Mouse (Mus musculus) frontal cortex, adult 2 months (tissue): ENCODE results near the gene Galnt12. TPM values are rescaled to one million over a fixed set of nuclear protein-coding genes. Genes with fewer than 3 reads are reported as not detected.
"Not testable (repeated sequence)": the region's sequence is repeated elsewhere in the genome, so short reads cannot be mapped to it uniquely, and the experiment has no call there.

Source experiments
- DNase-seq, 2 experiments: peaks; one replicate each; pipeline ENCODE4 v3.0.0; 2022; ENCODE audit warnings: low spot score in 1 of 2; ENCODE audit errors: extremely low spot score in 1 of 2
- polyA plus RNA-seq: library from polyadenylated mRNA; depleted of rRNA; stranded (reverse); fragments of >200 nt; gene quantifications from 2 replicates; pipeline ENCODE4 v1.2.3, GENCODE M21; 2012; rRNA removed

The Galnt12 gene
- 1.9 and 2.1 TPM in 2 replicates for polyA plus RNA-seq

DNA sequence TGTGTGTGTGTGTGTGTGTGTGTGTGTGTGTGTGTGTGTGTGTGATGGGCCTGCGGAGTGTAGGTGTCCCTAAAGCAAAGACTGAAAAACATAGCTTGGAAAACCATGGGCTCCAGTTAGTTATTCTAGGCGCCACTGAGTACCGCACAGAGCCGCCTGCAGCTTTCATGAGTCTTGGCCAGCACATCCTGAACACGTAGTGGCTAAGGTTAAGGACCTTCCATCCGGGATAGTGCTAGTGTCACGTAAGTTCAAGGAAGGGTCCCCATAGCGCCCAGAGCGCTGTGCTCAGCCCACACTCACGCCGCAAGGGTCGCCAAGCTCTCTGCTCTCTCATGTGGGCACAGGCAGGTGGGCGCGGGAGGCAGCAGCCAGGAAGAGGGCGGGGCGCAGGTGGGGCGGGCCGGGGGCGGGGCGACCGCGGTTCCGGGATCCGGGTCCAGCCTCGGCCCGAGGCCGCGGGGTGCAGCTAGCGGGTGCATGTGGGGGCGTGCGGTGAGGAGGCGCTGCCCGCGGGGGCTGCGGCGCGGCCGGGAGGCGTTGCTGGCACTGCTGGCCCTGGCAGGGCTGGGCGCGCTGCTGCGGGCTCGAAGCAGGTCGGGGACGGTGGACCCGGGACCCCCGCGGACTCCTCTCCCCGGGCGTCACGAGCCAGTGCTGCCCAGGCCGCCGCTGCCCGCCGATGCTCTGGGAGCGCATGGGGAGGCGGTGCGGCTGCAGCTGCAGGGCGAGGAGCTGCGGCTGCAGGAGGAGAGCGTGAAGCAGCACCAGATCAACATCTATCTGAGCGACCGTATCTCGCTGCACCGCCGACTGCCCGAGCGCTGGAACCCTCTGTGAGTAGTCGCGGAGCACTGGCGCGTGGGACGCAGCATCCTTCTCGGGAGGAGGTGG lies at the start of gene Galnt12:
Gene Galnt12 (plus strand): TSS at position 417 of the 894 bp plus-strand sequence.
- DNase-seq = peak in 1 of 2 experiments; percentile 18

DNA sequence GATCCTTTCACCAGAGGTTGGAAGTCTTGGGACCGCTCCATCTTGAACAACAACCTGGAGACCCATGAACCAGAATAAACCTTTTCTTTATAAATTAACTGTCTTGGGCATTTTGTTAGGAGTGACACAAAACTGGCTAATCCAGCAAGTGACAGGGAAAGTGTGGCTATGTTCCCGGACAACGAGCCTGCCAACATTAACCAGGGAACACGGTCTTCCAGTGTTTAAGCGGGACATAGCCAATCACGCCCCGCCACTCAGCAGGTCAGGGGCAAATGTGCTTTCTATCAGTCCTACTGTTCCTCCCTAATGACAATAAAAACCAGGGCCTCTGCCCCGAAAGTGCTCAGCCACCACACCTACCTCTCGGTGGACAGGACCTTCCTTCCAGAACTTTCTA lies 47.8 kb upstream of the Galnt12 start:
- no peak for DNase-seq

DNA sequence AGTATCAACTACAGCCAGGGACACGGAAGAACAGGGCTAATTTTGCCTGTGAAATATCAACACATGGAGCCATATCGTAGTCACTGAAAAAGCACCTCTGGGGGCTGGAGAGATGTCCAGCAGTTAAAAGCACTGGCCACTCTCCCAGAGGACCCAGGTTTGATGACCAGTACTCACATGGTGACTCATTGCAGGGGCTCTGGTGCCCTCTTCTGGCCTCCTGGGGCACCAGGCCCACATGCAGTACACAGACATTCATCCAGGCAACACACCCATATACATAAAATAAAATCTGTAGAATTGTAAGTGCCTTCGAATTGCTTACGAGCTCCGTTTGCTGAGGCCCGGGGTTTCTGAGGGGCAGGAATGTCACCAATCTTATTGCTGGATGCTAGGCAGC lies 44.7 kb upstream of the Galnt12 start:
- no peak for DNase-seq

DNA sequence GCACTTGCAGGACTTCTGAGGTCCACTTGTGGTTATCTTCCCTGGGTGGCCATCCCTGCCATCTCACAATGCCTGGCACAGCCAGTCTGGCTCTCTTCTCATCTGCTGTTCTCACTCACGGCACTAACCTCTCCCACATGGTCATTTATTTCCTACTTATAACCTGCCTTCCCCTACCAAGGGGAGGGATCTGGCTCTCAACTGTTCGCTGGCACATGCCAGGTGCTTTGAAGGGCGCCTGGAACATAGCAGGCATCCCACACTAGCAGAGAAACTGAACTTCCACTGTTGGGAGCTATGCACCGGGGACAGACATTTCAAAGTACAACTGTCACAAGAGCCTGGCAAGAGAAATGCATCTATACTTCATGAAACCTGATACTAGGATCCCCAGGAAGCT lies 43.9 kb upstream of the Galnt12 start:
- DNase-seq = no peak

DNA sequence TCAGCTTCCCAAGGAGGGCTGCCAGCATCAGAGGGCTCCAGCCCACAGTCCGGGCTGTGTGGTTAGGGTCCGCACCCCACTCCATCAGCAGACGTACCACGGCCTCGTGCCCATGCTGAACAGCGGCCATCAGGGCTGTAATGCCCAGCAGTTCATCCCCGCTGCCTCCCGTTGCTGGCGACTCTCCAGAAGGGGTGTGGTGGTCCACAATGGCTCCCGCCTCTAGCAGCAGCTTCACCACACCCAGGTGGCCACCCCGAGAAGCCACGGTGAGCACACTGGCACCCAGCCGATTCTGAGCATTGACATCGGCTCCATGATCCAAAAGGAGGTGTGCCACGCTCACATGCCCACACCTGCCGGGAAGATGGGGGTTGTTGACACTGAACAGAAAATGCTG lies 42.5 kb upstream of the Galnt12 start:
- DNase-seq = no peak

DNA sequence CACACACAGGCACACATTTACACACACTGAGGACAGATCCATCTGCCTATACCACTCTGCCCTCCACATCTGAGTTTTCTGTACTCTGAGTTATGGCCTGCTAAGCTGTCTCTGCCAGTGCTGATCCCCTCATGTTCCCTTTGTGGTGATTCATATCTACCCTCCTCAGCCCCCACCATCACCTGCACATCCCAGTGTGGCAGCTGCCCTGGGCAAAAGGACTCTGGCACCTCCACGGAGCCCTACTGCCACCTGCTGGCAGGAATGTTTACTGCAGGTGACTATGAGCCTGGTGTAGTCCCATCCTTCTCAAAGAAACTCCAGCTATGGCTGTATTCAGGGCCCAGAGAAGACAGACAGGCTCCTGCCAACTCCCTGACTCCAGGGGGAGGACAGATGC lies 41.5 kb upstream of the Galnt12 start:
- peak; percentile 83 to 97 for DNase-seq

DNA sequence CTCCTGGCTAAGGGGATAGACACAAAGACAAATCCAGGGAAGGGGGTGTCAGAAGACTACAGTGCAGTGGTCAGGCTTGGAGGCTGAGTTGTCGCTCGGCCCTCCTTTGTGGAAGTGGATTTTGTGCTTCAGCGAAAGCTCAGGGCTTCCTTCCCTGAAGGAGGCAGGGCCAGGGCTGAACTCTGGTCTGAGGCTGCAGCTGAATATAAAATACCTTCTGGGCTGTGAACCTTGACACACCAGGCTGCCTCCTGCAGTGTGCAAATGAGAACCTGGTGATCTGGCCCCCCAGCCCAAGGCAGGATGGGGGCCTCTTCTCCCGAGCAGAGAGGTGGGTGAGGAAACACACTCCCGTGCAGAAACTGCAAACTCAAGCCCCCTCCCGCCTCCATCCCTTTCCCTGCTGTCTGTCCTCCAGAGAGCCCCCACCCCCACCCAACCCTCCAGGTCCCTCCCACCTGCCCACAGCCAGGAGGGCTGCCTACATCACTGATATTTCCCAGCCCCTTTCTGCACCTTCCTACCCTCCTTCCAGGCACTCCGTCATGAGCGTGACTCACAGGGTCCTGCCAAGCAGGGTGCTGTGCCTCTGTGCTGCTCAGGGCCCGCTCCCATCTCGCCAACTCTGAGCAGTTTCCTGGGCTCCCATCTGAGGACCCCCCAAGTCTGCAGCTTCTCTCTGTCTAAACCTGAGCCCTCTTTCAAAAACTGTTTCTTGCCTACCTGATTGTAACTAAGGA lies 40.9 kb upstream of the Galnt12 start:
- no peak for DNase-seq

DNA sequence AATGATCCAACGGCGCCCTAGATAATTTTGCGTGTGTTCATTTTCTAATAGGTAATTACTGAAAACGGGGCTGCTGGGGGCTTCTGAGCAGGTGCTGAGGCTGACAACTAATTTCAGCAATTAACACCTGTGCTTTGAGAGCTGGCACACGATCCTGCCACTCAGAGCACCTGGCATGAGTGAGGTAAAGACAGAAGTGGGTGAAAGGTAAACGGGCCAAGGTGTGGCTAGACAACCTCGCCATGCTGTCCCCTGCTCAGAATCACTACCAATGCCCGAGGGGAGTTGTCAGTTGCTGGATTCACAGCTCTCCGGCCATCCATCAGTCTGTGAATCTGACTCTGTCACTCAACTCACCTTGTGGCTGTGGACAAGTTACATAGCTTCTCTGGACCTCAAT lies 39.8 kb upstream of the Galnt12 start:
- DNase-seq = no peak

DNA sequence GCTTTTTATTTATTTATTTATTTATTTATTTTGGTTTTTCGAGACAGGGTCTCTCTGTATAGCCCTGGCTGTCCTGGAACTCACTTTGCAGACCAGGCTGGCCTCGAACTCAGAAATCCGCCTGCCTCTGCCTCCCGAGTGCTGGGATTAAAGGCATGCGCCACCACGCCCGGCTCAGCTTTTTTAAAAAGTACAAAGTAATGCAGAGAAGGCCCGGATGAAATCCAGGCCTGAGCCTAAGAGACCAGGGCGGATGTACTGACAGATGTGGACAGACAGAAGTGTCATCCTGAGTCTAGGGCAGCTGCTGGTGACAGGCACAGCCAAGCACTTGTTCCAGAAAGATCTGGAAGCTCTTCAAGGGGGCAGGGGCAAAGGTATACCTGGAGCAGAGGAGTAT lies 36.5 kb upstream of the Galnt12 start:
- not testable (repeated sequence) for DNase-seq

DNA sequence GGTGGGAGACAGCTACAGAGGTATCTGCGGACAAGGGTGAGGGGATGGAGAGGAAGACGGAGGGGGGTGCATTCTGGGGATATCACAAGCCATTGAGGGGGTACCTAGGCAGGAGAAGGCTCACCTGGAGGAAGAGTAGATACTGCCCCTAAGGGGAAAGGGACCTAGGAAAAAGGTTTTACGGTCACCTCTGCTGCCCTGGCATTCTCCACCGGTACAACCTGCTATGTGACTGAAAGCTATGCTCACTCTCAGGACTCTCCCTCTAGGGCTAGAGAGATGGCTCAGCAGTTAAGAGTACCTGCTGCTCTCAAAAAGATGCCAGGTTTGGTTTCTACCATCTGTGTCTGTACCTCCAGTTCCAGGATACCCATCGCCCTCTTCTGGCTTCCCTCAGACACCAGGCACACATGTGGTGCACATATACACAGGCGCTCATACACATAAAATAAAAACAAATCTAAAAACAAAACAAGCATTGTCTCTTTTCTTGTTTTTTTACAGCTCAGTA lies 36.1 kb upstream of the Galnt12 start:
- no peak for DNase-seq

DNA sequence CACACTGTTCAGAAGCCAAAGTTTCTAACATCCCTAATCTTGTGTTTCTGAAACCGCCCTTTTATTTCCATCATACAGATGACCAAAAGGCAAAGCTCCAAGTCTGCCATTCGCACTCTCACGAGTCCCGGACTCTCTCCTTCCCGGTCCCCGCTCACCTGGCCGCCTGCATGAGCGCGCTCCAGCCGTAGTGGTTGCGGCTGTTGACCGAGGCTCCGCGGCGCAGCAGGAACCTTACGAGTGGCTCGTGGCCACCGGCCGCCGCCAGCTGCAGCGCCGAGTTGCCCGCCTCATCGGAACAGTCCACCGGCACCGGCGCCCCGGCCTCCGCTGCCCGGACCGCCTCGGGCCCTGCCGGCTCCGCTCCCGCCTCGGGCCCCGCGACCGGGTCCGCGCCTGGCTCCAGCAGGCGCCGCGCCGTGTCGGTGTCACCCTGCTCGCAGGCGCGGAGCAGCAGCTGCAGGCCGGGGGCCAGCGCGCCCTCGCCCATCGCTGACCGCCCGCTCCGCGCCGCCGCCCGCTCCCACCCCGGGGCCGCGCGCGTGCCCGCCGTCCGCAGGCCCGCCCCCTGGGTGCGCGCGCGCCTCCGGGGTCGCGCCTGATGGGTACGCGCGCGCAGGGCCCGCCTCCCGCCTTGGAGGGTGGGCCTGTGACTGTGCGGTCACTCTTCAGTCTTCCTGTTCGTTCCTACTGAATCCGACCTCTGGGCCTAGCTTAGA lies 34.8 kb upstream of the Galnt12 start, which contains the start of gene Anks6:
Gene Anks6 (minus strand): TSS at position 637 of the 719 bp plus-strand sequence.
- DNase-seq = peak in 1 of 2 experiments; percentile 76

DNA sequence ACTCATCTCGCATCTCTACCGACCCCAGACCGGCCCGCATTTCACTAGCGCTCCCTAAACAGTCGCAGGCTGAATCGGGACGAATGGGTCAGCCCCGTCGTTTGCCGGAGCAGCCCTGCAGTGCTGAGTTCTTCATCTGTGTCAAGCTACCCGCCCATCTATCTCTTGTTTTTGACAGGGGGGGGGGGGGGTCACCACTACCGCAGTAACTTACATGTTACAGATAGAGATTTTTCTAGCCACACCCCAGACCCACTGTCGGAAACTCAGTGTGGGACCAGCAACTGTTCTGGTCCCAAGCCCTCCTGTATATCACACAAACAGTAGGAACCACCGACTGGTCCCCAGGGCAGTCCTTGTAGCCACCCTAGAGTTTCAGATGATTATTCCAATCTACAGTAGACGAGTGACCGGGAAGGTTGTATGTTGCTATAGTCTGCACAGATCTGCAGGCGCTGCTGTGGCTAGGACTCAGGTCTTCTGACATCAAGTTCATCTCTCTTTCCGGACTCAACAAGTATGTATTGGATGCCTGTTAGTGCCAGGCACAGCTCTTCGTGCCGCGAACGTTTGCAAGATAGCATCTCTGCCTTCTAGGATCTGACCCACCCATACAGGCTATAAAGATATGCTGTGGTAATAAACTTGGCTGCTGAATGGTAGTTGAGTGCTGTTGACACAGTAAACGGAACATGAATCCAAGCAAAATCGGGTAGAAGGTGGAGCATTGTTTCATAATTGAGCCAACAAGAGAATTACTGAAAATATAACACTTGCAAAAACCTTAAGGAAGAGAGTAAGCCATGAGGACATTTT lies 34.0 kb upstream of the Galnt12 start:
- DNase-seq = no peak

DNA sequence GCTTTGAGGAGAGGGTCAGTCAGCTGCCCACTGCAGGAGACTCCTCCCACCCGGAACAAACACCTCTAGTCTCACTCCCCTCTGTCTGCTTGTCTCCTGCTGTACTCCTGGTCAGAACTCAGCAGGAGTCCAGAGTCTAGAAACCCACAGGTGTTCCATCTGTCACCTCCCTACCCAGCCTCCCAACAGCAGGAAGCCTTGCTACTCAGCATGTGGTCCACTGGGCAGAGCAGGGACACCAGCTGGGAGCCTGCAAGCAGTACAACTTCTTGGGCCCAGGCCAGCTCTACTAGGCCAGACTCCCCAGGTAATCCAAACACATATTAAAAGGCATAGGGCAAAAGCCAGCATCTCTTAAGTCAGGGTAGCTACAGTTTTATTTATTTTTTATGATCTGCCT lies 30.8 kb upstream of the Galnt12 start:
- DNase-seq = no peak

DNA sequence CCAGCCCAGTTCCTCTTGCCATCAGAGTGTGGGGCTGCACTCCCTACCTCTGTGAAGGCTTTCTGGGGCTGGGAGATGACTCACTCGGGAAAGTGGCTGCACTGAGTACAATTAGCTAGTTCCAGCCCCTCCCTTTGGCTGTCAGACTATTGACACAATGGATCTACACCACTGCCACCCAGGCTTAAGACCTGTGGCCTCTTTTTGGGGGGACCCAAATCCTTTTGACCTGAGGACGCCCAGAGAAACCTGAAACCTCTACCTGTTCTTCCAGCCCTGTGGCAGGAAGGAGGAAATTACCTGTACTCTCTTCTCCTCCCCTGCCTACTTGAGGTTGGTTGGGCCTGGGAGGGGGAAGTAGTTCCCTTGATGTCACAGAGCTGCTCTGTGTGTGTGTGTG lies 16.7 kb upstream of the Galnt12 start:
- no peak for DNase-seq

DNA sequence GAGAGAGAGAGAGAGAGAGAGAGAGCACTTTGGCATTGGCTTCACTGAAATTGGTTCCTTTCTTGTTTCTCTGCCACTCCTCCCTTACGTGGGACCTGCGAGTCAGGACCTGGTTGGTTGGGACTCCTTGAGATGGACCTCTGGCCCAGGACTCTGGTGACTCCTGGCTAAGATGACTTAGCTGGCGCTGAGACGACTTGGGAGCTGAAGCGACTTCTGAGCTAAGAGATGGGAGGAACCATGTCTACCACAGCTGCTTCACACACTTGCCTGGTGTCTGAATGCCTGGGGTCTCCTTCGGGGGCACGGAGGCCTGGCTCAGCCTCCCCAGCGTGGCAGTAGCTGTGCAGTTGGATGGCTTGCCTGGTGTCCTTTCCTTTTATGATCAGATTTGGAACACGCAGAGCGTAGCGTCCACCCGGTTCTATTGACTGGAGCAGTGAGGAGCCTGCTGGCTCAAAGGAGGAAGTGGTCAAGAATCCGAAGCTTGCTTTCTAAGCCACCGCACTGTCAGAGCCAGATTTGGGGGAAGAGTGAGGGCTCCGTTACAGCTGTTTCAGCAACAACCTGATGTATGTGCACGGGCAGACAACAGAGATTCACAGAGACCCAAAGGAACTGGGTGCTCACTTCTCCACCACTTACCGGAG lies 11.6 kb upstream of the Galnt12 start:
- DNase-seq = no peak

DNA sequence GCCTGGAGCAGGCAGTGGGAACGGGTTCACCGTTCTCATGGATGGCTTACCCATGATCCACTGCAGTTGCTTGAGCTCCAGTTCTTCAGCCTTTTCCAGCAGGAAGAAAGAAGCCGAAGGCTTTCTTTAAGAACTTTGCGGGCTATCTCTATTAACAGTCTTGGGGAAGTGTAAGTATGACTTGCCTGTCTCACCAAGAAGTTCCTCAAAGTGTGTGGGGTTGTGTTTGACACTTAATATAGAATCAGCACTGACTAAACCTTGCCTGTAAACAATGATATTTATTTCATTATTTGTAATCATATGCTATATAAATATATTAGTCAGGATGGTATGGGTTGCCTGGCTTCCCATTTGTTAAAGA lies 11.1 kb upstream of the Galnt12 start:
- no peak for DNase-seq

DNA sequence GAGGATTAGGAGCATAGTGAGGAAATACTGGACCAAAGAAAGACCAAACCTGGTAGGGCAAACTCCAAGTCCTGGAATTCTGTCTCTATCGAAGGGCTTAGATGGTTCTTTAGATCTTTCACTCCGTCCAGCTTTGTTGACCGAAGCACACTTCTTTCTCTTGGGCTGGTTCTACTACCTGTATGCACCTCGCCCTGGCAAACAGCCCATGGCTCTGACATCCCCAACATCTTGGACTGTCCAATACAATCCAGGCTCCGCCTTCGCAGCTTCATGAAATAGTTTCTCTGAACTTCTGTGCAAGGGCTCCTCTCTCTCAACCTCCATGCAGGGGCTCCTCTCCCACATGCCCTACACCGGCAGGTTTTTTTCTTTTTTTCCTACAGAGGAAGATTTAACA lies 7.9 kb upstream of the Galnt12 start:
- no peak for DNase-seq

DNA sequence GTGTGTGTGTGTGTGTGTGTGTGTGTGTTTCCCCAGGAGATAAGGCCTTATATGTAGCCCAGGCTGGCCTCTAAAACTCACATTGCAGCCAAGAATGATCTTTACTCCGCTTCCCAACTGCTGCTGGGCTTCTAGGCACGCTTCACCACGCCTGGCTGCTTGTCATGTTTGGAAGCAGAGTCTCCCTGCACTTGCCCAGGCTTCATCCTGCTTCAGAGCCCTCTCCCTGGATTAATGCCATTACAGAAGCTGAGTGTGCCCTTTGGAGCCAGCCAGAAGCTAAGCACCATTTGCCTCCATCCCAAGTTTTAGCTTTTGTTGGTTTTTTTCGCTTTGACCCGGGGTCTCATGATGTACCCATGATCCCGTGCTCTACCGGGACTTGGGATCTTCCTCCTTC lies 3.0 kb upstream of the Galnt12 start:
- no peak for DNase-seq

DNA sequence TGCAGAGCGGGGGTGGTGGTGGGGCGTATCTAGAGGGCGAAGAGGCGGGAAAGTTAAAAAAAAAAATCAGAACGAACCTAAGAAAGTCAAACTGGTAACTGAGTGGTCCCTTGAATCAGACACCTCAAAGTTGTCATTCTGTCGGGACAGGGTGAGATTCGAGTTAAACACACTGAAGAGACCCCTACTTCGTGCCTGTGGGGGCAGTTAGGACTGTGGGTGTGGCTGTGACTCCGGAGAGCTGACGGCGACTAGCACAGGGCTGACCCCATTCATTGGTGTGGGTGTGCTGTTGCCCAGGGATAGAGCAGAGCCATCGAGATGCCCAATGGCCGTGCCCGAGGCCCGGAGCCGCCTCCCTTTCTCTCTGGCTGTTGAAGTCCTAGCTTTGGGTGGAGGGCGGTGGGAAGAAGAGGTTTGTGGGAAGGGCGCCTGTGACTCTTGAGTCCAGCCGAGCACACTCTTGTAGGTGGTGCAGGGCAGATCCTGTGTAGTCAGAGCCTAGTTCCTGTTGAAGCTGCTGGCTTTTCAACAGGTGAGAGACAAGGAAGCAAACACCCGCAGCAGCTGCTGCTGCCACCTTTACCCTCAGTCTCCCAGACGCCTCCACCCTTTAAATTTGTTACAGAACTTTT lies 795 bp downstream of the Galnt12 start:
- no peak for DNase-seq
